Mouse (Mus musculus) heart, postnatal 4 days (tissue): Measurements from ENCODE around the gene Tmod4. TPM values are rescaled to one million over a fixed set of nuclear protein-coding genes. Genes with fewer than 3 reads are reported as not detected.
"Not testable (repeated sequence)": the region's sequence is repeated elsewhere in the genome, so short reads cannot be mapped to it uniquely, and the experiment has no call there.

Source experiments
- DNase-seq: peaks from one replicate; pipeline ENCODE4 v3.0.0; 2021
- total RNA-seq, 2 experiments: library from RNA; stranded (reverse); gene quantifications; 2 replicates each; pipeline ENCODE4 v1.2.3; 2021

Tmod4 gene
- total RNA-seq = 1 to 10 TPM; 3.2 to 3.4 TPM

- peak; percentile 37 for DNase-seq
Measured at GRCm38 (mm10) chr3:95124246-95124645, at the start of gene Tmod4. Tmod4 (plus strand) TSS chr3:95124476.

GRCm38 (mm10) chr3:95088071-95088470 is 36.2 kb upstream of the Tmod4 start:
- DNase-seq = no peak

GRCm38 (mm10) chr3:95100854-95101253 is 23.4 kb upstream of the Tmod4 start:
- DNase-seq = no peak

GRCm38 (mm10) chr3:95105121-95105520 is 19.2 kb upstream of the Tmod4 start:
- DNase-seq = no peak

GRCm38 (mm10) chr3:95105586-95106337 is 18.5 kb upstream of the Tmod4 start:
- no peak for DNase-seq

GRCm38 (mm10) chr3:95106338-95107117 is 17.7 kb upstream of the Tmod4 start, which contains the start of gene Pip5k1a:
Pip5k1a (minus strand) TSS chr3:95106930.
- peak; percentile 98 for DNase-seq

GRCm38 (mm10) chr3:95107308-95107707 is 17.0 kb upstream of the Tmod4 start:
- not testable (repeated sequence) for DNase-seq

GRCm38 (mm10) chr3:95107898-95108297 is 16.4 kb upstream of the Tmod4 start:
- DNase-seq = no peak

- peak; percentile 89 for DNase-seq
Measured at GRCm38 (mm10) chr3:95110911-95111726, 13.2 kb upstream of the Tmod4 start, which contains the start of gene Vps72. Vps72 (plus strand) TSS chr3:95111022.

- no peak for DNase-seq
Measured at GRCm38 (mm10) chr3:95112760-95113159, 11.5 kb upstream of the Tmod4 start.

GRCm38 (mm10) chr3:95117751-95118150 is 6.5 kb upstream of the Tmod4 start:
- DNase-seq = no peak

- peak; percentile 40 for DNase-seq
Measured at GRCm38 (mm10) chr3:95121580-95121979, 2.7 kb upstream of the Tmod4 start.

- peak; percentile 87 for DNase-seq
Measured at GRCm38 (mm10) chr3:95124972-95125371, 696 bp downstream of the Tmod4 start.

- DNase-seq = peak; percentile 66
Measured at GRCm38 (mm10) chr3:95129226-95129651, 5.0 kb downstream of the Tmod4 start.

- DNase-seq = no peak
Measured at GRCm38 (mm10) chr3:95130081-95130480, 5.8 kb downstream of the Tmod4 start.

GRCm38 (mm10) chr3:95132389-95132788 is 8.1 kb downstream of the Tmod4 start:
- not testable (repeated sequence) for DNase-seq

GRCm38 (mm10) chr3:95133176-95133575 is 8.9 kb downstream of the Tmod4 start:
- DNase-seq = no peak

GRCm38 (mm10) chr3:95133680-95134101 is 9.4 kb downstream of the Tmod4 start, which contains the start of the genes Scnm1 and Lysmd1:
Scnm1 (minus strand) TSS chr3:95134011.
Lysmd1 (plus strand) TSS chr3:95134088.
- peak; percentile 87 for DNase-seq

- DNase-seq = not testable (repeated sequence)
Measured at GRCm38 (mm10) chr3:95134133-95134532, 9.9 kb downstream of the Tmod4 start.

GRCm38 (mm10) chr3:95135023-95135422 is 10.7 kb downstream of the Tmod4 start:
- peak; percentile 57 for DNase-seq

GRCm38 (mm10) chr3:95135433-95136052 is 11.3 kb downstream of the Tmod4 start:
- DNase-seq = no peak

GRCm38 (mm10) chr3:95136336-95136735 is 12.1 kb downstream of the Tmod4 start:
- DNase-seq = no peak
